Mouse (Mus musculus): Measurements from ENCODE around the gene Nfib. TPM values are rescaled to one million over a fixed set of nuclear protein-coding genes. Genes with fewer than 3 reads are reported as not detected.

Nfib gene
- polyA plus RNA-seq, 1 experiment from 2014 or later, result 59.0 TPM

DNA sequence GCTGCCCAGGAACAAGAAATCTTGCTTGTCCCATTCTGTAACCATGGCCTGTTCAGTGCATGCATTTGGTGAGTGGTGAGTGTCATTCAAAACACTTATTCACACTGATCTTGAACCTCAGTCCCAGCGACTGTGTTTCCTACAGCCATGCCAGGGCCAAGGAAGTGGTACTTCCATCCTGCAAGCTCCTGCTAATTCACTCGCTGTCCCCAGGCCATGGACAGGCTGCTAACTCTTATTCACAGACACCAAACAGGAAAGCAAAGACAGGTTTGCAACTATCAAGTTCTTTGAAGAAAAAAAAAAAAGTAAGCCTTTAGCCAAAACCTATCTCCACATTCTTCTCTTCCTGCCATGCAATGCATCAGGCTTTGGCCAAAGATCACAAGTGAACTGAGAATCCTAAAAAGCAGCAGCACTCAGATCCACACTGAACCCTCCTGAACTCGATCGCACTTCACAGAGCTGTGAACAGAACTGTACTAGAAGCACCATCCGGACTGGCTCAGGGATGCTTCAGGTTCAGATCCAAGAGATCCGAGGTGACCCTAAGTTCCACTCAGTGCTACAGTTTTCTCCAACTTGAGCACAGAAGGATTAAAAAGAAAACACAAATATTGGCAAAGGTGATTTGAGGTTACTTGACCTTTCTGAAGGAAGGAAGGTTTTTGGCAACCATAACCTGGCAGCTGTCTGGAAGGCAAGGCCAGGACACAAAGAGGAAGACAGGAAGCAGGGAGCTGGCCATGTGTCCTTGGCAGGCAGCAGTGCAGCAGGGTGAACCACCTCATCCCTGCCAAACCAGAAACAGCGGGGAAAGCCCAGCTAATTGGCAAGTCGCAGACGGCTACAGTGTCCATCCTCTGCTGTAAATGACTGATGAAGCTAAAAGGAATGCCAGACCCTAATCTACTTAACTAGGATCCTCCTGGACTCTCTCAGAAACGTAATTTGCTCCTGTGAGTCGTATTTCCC lies 305.9 kb downstream of the Nfib start:
- peak overlapping the region; percentile 36 for H3K27ac ChIP-seq (ENCODE audit: low read depth, low read length)
- H3K4me3 ChIP-seq (ENCODE audit: low read depth, low read length), result no peak overlapping the region
- no peak for ATAC-seq (replicated peaks; ENCODE audit: insufficient number of reproducible peaks, low FRiP score, low TSS enrichment)
- H3K9me3 ChIP-seq (replicated peaks; ENCODE audit: control insufficient read depth, low read length), result no peaks in the 10 kb centered on the region
- peaks cover 37% of the 10 kb centered on the region for H3K4me1 ChIP-seq (ENCODE audit: control insufficient read depth, insufficient read depth, low read length)
- H3K36me3 ChIP-seq (ENCODE audit: control insufficient read depth, insufficient read depth, low read length), result no peaks in the 10 kb centered on the region
- WGBS (ENCODE audit: insufficient replicate concordance), result 38% methylated on average over 11 of the region's 11 CpGs
- no peak overlapping the region for H3K9ac ChIP-seq (ENCODE audit: low read depth, low read length)
- no peak overlapping the region for H3K4me2 ChIP-seq
- no peaks in the 10 kb centered on the region for H3K27me3 ChIP-seq (ENCODE audit: control insufficient read depth, insufficient read depth, low read length)

DNA sequence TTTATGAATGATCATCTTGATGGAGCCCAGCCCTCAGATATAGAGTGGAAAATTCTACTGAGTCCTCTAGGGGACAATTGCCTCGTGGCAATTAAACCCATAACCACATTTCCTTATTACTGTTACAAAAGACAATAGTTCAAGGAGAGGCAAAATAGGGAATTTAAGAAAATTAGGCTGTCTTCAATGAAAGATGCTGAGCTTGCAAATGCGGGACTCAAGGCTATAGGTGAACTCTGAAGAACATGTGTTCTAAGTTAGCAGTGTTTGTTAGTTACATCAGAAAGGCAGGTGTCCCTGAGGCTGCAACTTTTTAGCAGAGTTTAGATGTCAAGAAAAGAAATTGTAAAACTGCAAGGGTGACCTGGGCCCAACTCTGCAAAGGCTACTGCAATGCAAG lies 307.3 kb downstream of the Nfib start:
- ATAC-seq (replicated peaks; ENCODE audit: insufficient number of reproducible peaks, low FRiP score, low TSS enrichment), result no peak
- Histone ChIP-seq H3K36me3 (ENCODE audit: control insufficient read depth, insufficient read depth, low read length) (no peaks in the 10 kb centered on the region), H3K4me2 (no peak overlapping the region), H3K27ac (ENCODE audit: low read depth, low read length) (no peak overlapping the region), H3K9ac (ENCODE audit: low read depth, low read length) (no peak overlapping the region), H3K9me3 (replicated peaks; ENCODE audit: control insufficient read depth, low read length) (no peaks in the 10 kb centered on the region), H3K4me1 (ENCODE audit: control insufficient read depth, insufficient read depth, low read length) (peaks cover 29% of the 10 kb centered on the region), H3K4me3 (ENCODE audit: low read depth, low read length) (no peak overlapping the region), H3K27me3 (ENCODE audit: control insufficient read depth, insufficient read depth, low read length) (no peaks in the 10 kb centered on the region)
- 77% methylated on average over 2 of the region's 2 CpGs for WGBS (ENCODE audit: insufficient replicate concordance)

DNA sequence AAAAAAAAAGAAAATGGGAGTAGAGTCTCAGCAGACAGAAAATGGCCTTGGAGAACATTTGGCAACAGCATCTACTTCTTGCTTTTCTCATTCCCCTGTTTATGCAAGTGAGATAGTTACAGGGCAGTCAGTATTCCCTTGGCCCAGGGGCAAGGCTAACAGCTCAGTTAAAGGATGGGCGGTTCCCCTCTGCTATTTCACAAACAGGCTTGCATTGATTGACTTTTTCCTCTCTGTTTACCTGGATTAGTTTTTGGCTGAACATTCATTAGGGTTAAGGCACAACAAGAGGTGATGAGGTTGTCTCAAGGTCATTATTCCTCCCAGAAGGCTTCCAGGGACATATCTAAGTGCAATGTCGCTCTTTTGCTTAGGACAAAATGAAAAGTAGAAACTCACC lies 308.7 kb downstream of the Nfib start:
- H3K4me1 ChIP-seq (ENCODE audit: control insufficient read depth, insufficient read depth, low read length), result peaks cover 34% of the 10 kb centered on the region
- no peaks in the 10 kb centered on the region for H3K27me3 ChIP-seq (ENCODE audit: control insufficient read depth, insufficient read depth, low read length)
- H3K36me3 ChIP-seq (ENCODE audit: control insufficient read depth, insufficient read depth, low read length), result no peaks in the 10 kb centered on the region
- no peak overlapping the region for H3K27ac ChIP-seq (ENCODE audit: low read depth, low read length)
- H3K4me2 ChIP-seq, result no peak overlapping the region
- 83% methylated on average over 2 of the region's 2 CpGs for WGBS (ENCODE audit: insufficient replicate concordance)
- ATAC-seq (replicated peaks; ENCODE audit: insufficient number of reproducible peaks, low FRiP score, low TSS enrichment), result no peak
- H3K4me3 ChIP-seq (ENCODE audit: low read depth, low read length), result no peak overlapping the region
- no peaks in the 10 kb centered on the region for H3K9me3 ChIP-seq (replicated peaks; ENCODE audit: control insufficient read depth, low read length)
- H3K9ac ChIP-seq (ENCODE audit: low read depth, low read length), result no peak overlapping the region

DNA sequence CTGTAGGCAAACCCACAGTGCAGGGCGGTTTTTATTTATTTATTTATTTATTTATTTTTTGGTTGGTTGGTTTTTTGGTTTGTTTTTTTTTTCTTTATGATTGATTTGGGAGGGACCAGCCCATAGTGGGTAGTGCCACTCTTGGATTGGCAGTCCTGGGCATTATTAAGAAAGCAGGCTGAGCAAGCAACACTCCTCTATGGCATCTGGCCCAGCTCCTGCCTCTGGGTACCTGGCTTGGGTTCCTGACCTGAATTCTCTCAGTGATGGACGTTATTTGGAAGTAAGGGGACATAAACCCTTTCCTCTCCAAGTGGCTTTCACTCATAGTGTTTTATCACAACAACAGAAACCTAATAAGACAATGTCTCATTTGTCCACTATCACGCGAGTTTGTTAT lies 309.5 kb downstream of the Nfib start:
- no peak overlapping the region for H3K4me3 ChIP-seq (ENCODE audit: low read depth, low read length)
- peaks cover 36% of the 10 kb centered on the region for H3K4me1 ChIP-seq (ENCODE audit: control insufficient read depth, insufficient read depth, low read length)

DNA sequence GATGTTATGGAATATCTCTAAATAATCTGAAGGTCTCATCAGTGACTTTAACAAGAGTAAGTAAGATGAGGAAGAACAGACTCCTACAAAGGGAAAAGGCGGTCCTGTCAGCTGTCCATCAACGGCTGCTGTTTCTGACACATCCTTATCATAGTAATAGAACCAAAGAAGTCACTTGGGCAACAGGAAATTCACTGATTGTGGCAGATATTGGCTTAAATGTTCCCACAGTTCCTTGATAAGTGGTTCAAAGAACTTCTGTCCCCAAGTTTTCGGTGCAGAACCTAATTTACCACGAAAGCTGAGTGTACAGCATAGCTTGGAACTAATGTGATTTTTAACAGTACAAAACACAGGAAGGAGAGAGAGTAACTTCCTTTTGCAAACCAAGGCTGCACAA lies 311.2 kb downstream of the Nfib start:
- no peaks in the 10 kb centered on the region for H3K27me3 ChIP-seq (ENCODE audit: control insufficient read depth, insufficient read depth, low read length)
- H3K27ac ChIP-seq (ENCODE audit: low read depth, low read length), result 0 out of 2 replicates have a peak overlapping the region, but pooled peaks have one; percentile 24
- no peak for ATAC-seq (replicated peaks; ENCODE audit: insufficient number of reproducible peaks, low FRiP score, low TSS enrichment)
- H3K36me3 ChIP-seq (ENCODE audit: control insufficient read depth, insufficient read depth, low read length), result no peaks in the 10 kb centered on the region
- no peak overlapping the region for H3K9ac ChIP-seq (ENCODE audit: low read depth, low read length)
- peaks cover 31% of the 10 kb centered on the region for H3K4me1 ChIP-seq (ENCODE audit: control insufficient read depth, insufficient read depth, low read length)
- no peaks in the 10 kb centered on the region for H3K9me3 ChIP-seq (replicated peaks; ENCODE audit: control insufficient read depth, low read length)
- no peak overlapping the region for H3K4me3 ChIP-seq (ENCODE audit: low read depth, low read length)
- H3K4me2 ChIP-seq, result no peak overlapping the region
- 23% methylated on average over 4 of the region's 4 CpGs for WGBS (ENCODE audit: insufficient replicate concordance)

More for the DNA sequence above, 309.5 kb downstream of the Nfib start:
- no peaks in the 10 kb centered on the region for H3K36me3 ChIP-seq (ENCODE audit: control insufficient read depth, insufficient read depth, low read length)
- H3K27me3 ChIP-seq (ENCODE audit: control insufficient read depth, insufficient read depth, low read length), result no peaks in the 10 kb centered on the region
- H3K9ac ChIP-seq (ENCODE audit: low read depth, low read length), result no peak overlapping the region
- no peak overlapping the region for H3K27ac ChIP-seq (ENCODE audit: low read depth, low read length)
- no peaks in the 10 kb centered on the region for H3K9me3 ChIP-seq (replicated peaks; ENCODE audit: control insufficient read depth, low read length)
- ATAC-seq (replicated peaks; ENCODE audit: insufficient number of reproducible peaks, low FRiP score, low TSS enrichment), result no peak
- 77% methylated on average over 4 of the region's 4 CpGs for WGBS (ENCODE audit: insufficient replicate concordance)
- no peak overlapping the region for H3K4me2 ChIP-seq

DNA sequence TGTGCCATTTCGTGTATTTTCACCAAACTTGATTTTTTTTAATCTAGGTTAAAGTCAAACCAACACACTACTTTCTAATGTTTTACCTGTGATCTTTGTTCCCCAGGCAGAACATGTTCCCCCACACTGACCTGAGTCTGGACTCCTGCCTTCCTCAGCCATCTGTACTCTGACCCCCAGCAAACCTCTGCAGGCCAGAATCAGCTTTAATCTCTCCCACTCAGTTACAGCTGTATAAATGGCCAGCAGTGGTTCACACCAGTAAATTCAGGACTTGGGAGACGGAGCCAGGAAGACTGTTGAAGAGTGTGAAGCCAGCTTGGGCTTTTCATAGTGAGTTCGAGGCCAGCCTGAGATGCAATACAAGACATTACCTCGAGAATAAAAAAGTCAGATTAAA lies 312.5 kb downstream of the Nfib start:
- Histone ChIP-seq H3K4me3 (ENCODE audit: low read depth, low read length) (no peak overlapping the region), H3K9me3 (replicated peaks; ENCODE audit: control insufficient read depth, low read length) (no peaks in the 10 kb centered on the region), H3K27me3 (ENCODE audit: control insufficient read depth, insufficient read depth, low read length) (no peaks in the 10 kb centered on the region), H3K4me2 (no peak overlapping the region), H3K27ac (ENCODE audit: low read depth, low read length) (no peak overlapping the region), H3K36me3 (ENCODE audit: control insufficient read depth, insufficient read depth, low read length) (no peaks in the 10 kb centered on the region), H3K4me1 (ENCODE audit: control insufficient read depth, insufficient read depth, low read length) (peaks cover 30% of the 10 kb centered on the region), H3K9ac (ENCODE audit: low read depth, low read length) (no peak overlapping the region)
- ATAC-seq (replicated peaks; ENCODE audit: insufficient number of reproducible peaks, low FRiP score, low TSS enrichment), result no peak
- 60% methylated on average over 4 of the region's 4 CpGs for WGBS (ENCODE audit: insufficient replicate concordance)

DNA sequence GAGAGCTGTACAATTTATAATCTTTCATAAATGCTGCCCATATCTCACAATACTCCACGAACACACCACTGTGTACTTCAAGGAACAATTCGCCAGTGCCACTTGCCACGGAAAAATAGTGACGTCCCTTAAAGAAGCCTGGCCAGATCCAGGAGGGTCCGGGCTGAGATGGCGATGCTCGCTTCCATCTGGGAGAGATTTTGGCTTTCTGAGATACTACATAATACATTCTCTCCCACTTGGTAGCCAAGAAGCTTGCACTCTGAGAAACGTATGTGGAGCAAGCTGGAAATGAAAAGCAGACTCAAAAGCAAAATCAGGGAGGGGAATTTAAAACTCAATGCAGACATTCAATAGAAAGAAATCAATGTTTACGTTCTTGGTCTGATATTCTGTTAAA lies 313.1 kb downstream of the Nfib start:
- no peak for ATAC-seq (replicated peaks; ENCODE audit: insufficient number of reproducible peaks, low FRiP score, low TSS enrichment)
- H3K27me3 ChIP-seq (ENCODE audit: control insufficient read depth, insufficient read depth, low read length), result no peaks in the 10 kb centered on the region
- no peaks in the 10 kb centered on the region for H3K36me3 ChIP-seq (ENCODE audit: control insufficient read depth, insufficient read depth, low read length)
- no peak overlapping the region for H3K4me2 ChIP-seq
- H3K9ac ChIP-seq (ENCODE audit: low read depth, low read length), result no peak overlapping the region
- 77% methylated on average over 9 of the region's 9 CpGs for WGBS (ENCODE audit: insufficient replicate concordance)
- H3K4me1 ChIP-seq (ENCODE audit: control insufficient read depth, insufficient read depth, low read length), result peaks cover 33% of the 10 kb centered on the region
- H3K4me3 ChIP-seq (ENCODE audit: low read depth, low read length), result no peak overlapping the region
- H3K27ac ChIP-seq (ENCODE audit: low read depth, low read length), result no peak overlapping the region
- no peaks in the 10 kb centered on the region for H3K9me3 ChIP-seq (replicated peaks; ENCODE audit: control insufficient read depth, low read length)

DNA sequence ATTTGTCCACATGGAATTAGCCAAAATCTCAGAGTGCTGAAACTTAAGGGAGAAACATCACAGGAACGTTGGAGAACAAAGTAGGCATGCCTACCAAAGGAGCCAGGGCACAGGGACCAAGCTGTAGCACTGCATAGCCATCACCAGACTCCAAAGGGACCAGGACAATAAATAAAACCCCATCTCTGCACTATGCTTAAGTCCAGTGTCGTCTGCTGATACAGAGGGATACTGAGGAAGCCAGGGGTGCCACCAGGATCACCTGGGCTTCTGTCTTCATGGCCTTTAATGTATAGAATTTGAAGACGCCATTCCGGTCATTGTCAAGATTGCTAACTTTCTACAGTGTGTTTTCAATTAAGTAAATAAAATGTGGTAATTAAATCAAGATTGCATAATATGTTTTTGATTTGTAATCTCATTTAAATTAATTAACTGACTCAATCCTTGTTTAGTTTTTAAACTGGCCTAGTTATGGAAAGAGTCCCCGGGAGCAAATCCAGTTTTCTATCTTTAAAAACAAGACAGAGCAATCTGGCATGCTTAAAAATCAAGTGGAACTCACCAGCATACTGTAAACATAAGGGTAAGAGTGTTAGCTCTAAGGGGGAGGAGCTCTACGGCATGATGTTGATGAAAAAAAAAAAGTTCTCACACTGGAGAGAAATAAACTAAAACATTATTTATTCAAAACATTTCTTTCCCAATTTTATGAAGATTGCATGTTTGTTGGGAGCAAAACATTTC lies 313.7 kb downstream of the Nfib start:
- H3K36me3 ChIP-seq (ENCODE audit: control insufficient read depth, insufficient read depth, low read length), result no peaks in the 10 kb centered on the region
- WGBS (ENCODE audit: insufficient replicate concordance), result 67% methylated on average over 6 of the region's 6 CpGs
- H3K27me3 ChIP-seq (ENCODE audit: control insufficient read depth, insufficient read depth, low read length), result no peaks in the 10 kb centered on the region
- no peak overlapping the region for H3K4me2 ChIP-seq
- no peak overlapping the region for H3K27ac ChIP-seq (ENCODE audit: low read depth, low read length)
- no peak overlapping the region for H3K4me3 ChIP-seq (ENCODE audit: low read depth, low read length)
- H3K4me1 ChIP-seq (ENCODE audit: control insufficient read depth, insufficient read depth, low read length), result peaks cover 37% of the 10 kb centered on the region
- ATAC-seq (replicated peaks; ENCODE audit: insufficient number of reproducible peaks, low FRiP score, low TSS enrichment), result no peak
- no peak overlapping the region for H3K9ac ChIP-seq (ENCODE audit: low read depth, low read length)
- no peaks in the 10 kb centered on the region for H3K9me3 ChIP-seq (replicated peaks; ENCODE audit: control insufficient read depth, low read length)
